Mouse (Mus musculus): ENCODE data around the gene Ppp1ca. TPM values are rescaled to one million over a fixed set of nuclear protein-coding genes. Genes with fewer than 3 reads are reported as not detected.
A peak's percentile ranks its signal among the peaks of the same experiment; 100 is the strongest.

Gene Ppp1ca
- polyA plus RNA-seq, 1 experiment from 2014 or later: 799 TPM

DNA sequence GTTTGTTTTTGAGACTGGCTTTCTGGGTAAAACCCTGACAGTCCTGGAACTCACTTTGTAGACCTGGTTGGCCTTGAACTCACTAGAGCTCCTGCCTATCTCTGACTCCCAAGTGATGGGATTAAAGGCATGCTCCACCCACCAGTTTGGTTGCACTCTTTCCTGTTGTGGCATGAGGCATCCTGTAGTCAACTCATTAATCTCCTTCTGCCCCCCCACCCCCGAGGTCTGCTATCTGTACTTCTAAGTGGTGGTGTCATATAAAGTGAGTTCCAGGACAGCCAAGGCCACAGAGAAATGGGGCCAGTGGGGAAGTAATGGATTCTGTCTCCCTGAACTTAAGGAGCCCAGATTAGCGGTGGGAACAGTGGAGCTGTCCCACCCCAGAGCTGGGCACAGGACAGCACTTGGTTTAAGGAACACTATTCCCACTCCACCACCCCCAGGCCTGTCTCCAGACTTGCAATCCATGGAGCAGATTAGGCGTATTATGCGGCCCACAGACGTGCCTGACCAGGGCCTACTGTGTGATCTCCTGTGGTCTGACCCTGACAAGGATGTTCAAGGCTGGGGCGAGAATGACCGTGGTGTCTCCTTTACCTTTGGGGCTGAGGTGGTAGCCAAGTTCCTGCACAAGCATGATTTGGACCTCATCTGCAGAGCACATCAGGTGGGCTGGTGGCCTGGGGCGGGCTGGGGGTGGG is 2.3 kb downstream of the Ppp1ca start:
- no peaks in the 10 kb centered on the region for H3K9me3 ChIP-seq (ENCODE audit: control insufficient read depth, low read length)
- no peaks in the 10 kb centered on the region for H3K27me3 ChIP-seq (replicated peaks; ENCODE audit: control insufficient read depth, insufficient read depth, low read length)
- ATAC-seq: no peak
- no peak overlapping the region for H3K27ac ChIP-seq (ENCODE audit: low read length)
- peaks cover 22% of the 10 kb centered on the region; the same call in 1 of the 2 replicates for H3K36me3 ChIP-seq (ENCODE audit: control insufficient read depth, insufficient read depth, low read length)
- WGBS: 79% methylated on average over 8 of the region's 8 CpGs
- H3K9ac ChIP-seq (ENCODE audit: low read depth, low read length): no peak overlapping the region
- H3K4me2 ChIP-seq (ENCODE audit: low read depth, low read length): no peak overlapping the region
- no peak overlapping the region for H3K4me3 ChIP-seq (ENCODE audit: low read length)
- H3K4me1 ChIP-seq (ENCODE audit: control insufficient read depth, insufficient read depth, low read length): peaks cover 47% of the 10 kb centered on the region

DNA sequence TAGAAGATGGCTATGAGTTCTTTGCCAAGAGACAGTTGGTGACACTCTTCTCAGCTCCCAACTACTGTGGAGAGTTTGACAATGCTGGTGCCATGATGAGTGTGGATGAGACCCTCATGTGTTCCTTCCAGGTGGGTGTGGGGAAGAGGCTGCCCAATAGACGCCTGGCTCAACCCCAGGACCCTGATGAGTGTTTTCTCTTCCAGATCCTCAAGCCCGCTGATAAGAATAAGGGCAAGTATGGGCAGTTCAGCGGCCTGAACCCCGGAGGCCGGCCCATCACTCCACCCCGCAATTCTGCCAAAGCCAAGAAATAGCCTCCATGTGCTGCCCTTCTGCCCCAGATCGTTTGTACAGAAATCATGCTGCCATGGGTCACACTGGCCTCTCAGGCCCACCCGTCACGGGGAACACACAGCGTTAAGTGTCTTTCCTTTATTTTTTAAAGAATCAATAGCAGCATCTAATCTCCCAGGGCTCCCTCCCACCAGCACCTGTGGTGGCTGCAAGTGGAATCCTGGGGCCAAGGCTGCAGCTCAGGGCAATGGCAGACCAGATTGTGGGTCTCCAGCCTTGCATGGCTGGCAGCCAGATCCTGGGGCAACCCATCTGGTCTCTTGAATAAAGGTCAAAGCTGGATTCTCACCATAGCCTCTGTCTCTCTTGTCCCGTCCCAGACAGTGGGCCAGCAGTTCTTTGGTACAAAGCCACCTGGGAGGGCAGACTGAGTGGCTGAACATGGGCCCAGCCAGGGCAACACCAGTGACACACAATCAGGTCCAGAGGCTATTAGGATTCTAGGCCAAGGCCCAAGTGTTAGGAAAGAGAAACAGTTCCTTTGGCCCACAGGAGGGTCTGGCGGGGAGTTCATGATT is 3.1 kb downstream of the Ppp1ca start:
- H3K27ac ChIP-seq (ENCODE audit: low read length): no peak overlapping the region
- H3K9me3 ChIP-seq (ENCODE audit: control insufficient read depth, low read length): no peaks in the 10 kb centered on the region
- H3K9ac ChIP-seq (ENCODE audit: low read depth, low read length): no peak overlapping the region
- WGBS: 74% methylated on average over 12 of the region's 12 CpGs
- peaks cover 23% of the 10 kb centered on the region; the same call in 1 of the 2 replicates for H3K36me3 ChIP-seq (ENCODE audit: control insufficient read depth, insufficient read depth, low read length)
- no peaks in the 10 kb centered on the region for H3K27me3 ChIP-seq (replicated peaks; ENCODE audit: control insufficient read depth, insufficient read depth, low read length)
- H3K4me1 ChIP-seq (ENCODE audit: control insufficient read depth, insufficient read depth, low read length): peaks cover 47% of the 10 kb centered on the region
- no peak for ATAC-seq
- H3K4me2 ChIP-seq (ENCODE audit: low read depth, low read length): no peak overlapping the region
- no peak overlapping the region for H3K4me3 ChIP-seq (ENCODE audit: low read length)

DNA sequence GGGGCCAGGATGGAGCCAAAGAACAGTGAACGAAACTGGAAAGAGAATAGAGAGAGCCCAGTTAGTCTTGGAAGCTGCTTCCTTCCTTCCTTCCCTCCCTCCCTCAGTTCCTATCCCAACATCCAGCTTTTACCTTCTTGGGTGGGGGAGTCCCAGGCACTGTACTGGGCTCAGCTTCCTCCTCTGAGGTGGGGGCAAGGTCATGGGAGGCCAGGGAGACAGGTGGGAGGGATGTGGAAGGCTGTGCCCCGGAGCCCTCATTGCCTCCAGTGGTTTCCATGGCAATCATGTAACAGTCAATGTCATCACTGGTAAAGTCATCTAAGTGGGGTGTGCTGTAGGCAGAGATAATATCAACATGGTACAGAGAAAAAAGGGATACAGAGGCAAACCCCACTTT is 4.2 kb downstream of the Ppp1ca start:
- ATAC-seq: no peak
- WGBS: 53% methylated on average over 2 of the region's 2 CpGs
- H3K4me1 ChIP-seq (ENCODE audit: control insufficient read depth, insufficient read depth, low read length): peaks cover 52% of the 10 kb centered on the region

DNA sequence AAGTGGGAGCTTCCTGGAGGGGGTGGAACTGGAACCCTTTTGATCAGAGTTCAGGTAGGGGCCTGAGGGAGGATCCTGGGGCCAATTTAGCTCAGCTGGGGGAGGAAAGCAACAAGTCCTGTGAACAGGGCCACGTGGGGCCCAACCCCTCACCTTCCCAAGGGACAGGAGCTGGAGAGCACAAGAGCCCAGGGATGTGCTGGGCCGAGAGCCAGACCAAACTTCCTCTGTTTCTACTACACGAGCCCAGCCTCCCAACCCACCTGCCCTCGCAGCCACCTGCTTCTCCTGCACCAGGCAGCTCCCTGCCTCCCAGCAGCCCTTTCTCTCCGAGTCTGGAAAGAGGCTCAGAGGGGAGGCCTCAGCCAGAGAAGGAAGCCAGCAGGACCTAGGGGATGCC is 4.7 kb downstream of the Ppp1ca start:
- no peak overlapping the region for H3K4me2 ChIP-seq (ENCODE audit: low read depth, low read length)
- WGBS: 17% methylated on average over 5 of the region's 5 CpGs
- no peaks in the 10 kb centered on the region for H3K27me3 ChIP-seq (replicated peaks; ENCODE audit: control insufficient read depth, insufficient read depth, low read length)
- peaks cover 47% of the 10 kb centered on the region for H3K4me1 ChIP-seq (ENCODE audit: control insufficient read depth, insufficient read depth, low read length)
- peak overlapping the region; percentile 38 for H3K27ac ChIP-seq (ENCODE audit: low read length)
- H3K9me3 ChIP-seq (ENCODE audit: control insufficient read depth, low read length): no peaks in the 10 kb centered on the region
- 0 out of 2 replicates have a peak overlapping the region, but pooled peaks have one; percentile 0 for H3K9ac ChIP-seq (ENCODE audit: low read depth, low read length)
- peaks cover 23% of the 10 kb centered on the region; the same call in 1 of the 2 replicates for H3K36me3 ChIP-seq (ENCODE audit: control insufficient read depth, insufficient read depth, low read length)
- no peak overlapping the region for H3K4me3 ChIP-seq (ENCODE audit: low read length)
- peak; percentile 3 for ATAC-seq

More for the DNA sequence above, 4.2 kb downstream of the Ppp1ca start:
- Histone ChIP-seq H3K36me3 (ENCODE audit: control insufficient read depth, insufficient read depth, low read length) (peaks cover 23% of the 10 kb centered on the region; the same call in 1 of the 2 replicates), H3K9ac (ENCODE audit: low read depth, low read length) (no peak overlapping the region), H3K27ac (ENCODE audit: low read length) (peak overlapping the region; percentile 45; the same call in 1 of the 2 replicates), H3K9me3 (ENCODE audit: control insufficient read depth, low read length) (no peaks in the 10 kb centered on the region), H3K27me3 (replicated peaks; ENCODE audit: control insufficient read depth, insufficient read depth, low read length) (no peaks in the 10 kb centered on the region), H3K4me2 (ENCODE audit: low read depth, low read length) (no peak overlapping the region), H3K4me3 (ENCODE audit: low read length) (no peak overlapping the region)

DNA sequence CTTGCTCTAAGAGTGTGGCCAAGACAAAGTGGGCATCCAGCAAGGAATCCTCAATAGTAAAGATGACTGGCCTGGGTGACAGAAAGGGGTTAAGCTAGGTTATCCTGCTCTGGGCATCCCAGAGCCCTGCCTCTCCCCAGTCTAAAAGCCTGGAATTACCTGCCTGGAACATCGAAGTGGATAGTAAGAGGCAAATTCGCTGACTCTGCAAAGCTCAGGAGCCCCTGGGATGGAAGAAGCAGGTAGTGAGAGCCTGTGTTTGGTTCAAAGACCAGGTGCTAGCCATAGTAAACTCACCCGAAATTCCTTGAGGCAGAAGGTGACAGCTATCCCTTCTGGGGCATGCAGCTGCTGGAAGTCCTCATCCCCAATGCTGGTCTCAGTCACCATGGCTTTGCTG is 5.3 kb downstream of the Ppp1ca start:
- H3K27me3 ChIP-seq (replicated peaks; ENCODE audit: control insufficient read depth, insufficient read depth, low read length): no peaks in the 10 kb centered on the region
- peaks cover 23% of the 10 kb centered on the region; the same call in 1 of the 2 replicates for H3K36me3 ChIP-seq (ENCODE audit: control insufficient read depth, insufficient read depth, low read length)
- peak overlapping the region; percentile 38; the same call in 1 of the 2 replicates for H3K27ac ChIP-seq (ENCODE audit: low read length)
- ATAC-seq: no peak
- no peak overlapping the region for H3K4me2 ChIP-seq (ENCODE audit: low read depth, low read length)
- H3K4me3 ChIP-seq (ENCODE audit: low read length): no peak overlapping the region
- 66% methylated on average over 3 of the region's 3 CpGs for WGBS
- H3K9ac ChIP-seq (ENCODE audit: low read depth, low read length): 0 out of 2 replicates have a peak overlapping the region, but pooled peaks have one; percentile 0
- no peaks in the 10 kb centered on the region for H3K9me3 ChIP-seq (ENCODE audit: control insufficient read depth, low read length)
- H3K4me1 ChIP-seq (ENCODE audit: control insufficient read depth, insufficient read depth, low read length): peaks cover 46% of the 10 kb centered on the region

DNA sequence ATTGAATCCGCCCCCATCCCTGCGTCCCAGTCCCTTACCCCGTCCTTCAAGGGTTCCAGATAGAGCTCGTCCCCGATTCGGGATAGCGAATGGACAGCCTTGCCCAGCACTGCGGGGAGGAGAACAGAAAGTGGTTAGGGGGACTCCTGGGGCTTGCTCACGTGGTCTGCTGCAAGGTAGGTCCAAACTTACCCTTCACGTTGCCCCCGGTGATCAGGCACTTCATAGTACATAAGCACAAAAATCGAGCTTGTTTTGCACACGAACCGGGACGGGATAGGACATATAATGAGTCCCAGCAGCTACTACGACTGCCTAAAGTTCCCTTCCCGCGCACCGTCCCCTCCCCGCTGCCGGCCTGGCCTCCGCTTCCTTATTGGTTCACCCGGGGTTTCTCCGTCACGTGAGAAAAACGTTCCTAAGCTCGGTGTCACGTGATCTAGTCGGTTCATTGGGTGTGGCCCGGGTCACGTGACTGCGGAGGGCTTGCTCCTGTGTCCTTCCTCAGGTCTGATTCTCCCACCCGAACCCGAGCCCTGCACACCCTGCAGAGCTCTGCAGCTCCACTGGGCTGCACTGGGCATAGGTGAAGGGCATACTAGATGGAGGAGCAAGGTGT is 9.5 kb downstream of the Ppp1ca start, which contains the start of gene Rad9a:
Gene Rad9a (minus strand): TSS at position 372 of the 619 bp plus-strand sequence.
- Histone ChIP-seq H3K36me3 (ENCODE audit: control insufficient read depth, insufficient read depth, low read length) (0 out of 2 replicates have a peak, but pooled peaks cover 6% of the 10 kb centered on the region), H3K27ac (ENCODE audit: low read length) (peak within 1 kb of the TSS; percentile 74), H3K4me3 (ENCODE audit: low read length) (peak within 1 kb of the TSS; percentile 78), H3K9ac (ENCODE audit: low read depth, low read length) (peak within 1 kb of the TSS; percentile 85), H3K9me3 (ENCODE audit: control insufficient read depth, low read length) (no peaks in the 10 kb centered on the region), H3K27me3 (replicated peaks; ENCODE audit: control insufficient read depth, insufficient read depth, low read length) (no peaks in the 10 kb centered on the region), H3K4me2 (ENCODE audit: low read depth, low read length) (peak within 1 kb of the TSS; percentile 99), H3K4me1 (ENCODE audit: control insufficient read depth, insufficient read depth, low read length) (peaks cover 22% of the 10 kb centered on the region)
- peak; percentile 86 for ATAC-seq
- WGBS: under 1% methylated on average over 34 of the region's 34 CpGs

DNA sequence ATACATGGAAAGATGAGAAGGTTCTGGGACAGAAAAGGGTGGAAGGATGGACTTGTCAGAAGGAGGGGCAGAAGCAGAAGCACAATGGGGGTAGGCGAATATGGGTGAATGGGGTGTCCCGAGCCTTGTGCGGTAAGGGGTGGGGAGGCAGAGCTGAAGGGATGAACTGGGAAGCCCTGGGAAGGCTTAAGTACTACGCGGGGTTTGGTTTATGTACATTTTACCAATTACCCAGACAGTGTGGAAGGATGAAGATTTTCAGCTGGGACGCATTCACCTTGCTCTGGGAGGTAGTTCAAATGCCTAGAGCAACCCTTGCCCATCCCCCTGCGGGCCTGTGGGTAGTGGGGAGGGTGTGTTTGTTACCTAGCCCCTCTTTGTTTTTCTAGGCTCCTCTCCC is 10.3 kb downstream of the Ppp1ca start:
- 31% methylated on average over 7 of the region's 7 CpGs for WGBS
- peak overlapping the region; percentile 99 for H3K4me2 ChIP-seq (ENCODE audit: low read depth, low read length)
- no peaks in the 10 kb centered on the region for H3K9me3 ChIP-seq (ENCODE audit: control insufficient read depth, low read length)
- 0 out of 2 replicates have a peak, but pooled peaks cover 6% of the 10 kb centered on the region for H3K36me3 ChIP-seq (ENCODE audit: control insufficient read depth, insufficient read depth, low read length)
- H3K9ac ChIP-seq (ENCODE audit: low read depth, low read length): peak overlapping the region; percentile 85
- 0 out of 2 replicates have a peak, but pooled peaks have one; percentile 5 for ATAC-seq
- peak overlapping the region; percentile 78 for H3K4me3 ChIP-seq (ENCODE audit: low read length)
- no peaks in the 10 kb centered on the region for H3K27me3 ChIP-seq (replicated peaks; ENCODE audit: control insufficient read depth, insufficient read depth, low read length)
- H3K4me1 ChIP-seq (ENCODE audit: control insufficient read depth, insufficient read depth, low read length): peaks cover 15% of the 10 kb centered on the region
- H3K27ac ChIP-seq (ENCODE audit: low read length): no peak overlapping the region; the same call in 1 of the 2 replicates

DNA sequence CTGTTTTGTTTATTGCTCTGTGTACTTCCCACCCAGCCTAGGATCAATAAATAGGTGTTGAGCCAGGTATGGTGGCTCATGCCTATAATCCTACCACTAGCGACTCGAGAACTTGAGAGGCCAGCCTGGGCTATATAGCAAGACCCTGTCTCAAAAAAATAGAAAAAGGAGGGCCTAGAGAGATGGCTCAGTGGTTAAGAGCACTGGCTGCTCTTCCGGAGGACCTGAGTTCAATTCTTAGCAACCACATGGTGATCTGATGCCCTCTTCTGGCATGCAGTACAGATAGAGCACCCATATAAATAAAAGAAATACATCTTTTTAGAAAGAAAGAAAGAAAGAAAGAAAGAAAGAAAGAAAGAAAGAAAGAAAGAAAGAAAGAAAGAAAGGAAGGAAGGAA is 11.3 kb downstream of the Ppp1ca start:
- no peak overlapping the region for H3K27ac ChIP-seq (ENCODE audit: low read length)
- no peak overlapping the region for H3K4me2 ChIP-seq (ENCODE audit: low read depth, low read length)
- no peak overlapping the region for H3K9ac ChIP-seq (ENCODE audit: low read depth, low read length)
- H3K36me3 ChIP-seq (ENCODE audit: control insufficient read depth, insufficient read depth, low read length): 0 out of 2 replicates have a peak, but pooled peaks cover 2% of the 10 kb centered on the region
- ATAC-seq: no peak
- H3K27me3 ChIP-seq (replicated peaks; ENCODE audit: control insufficient read depth, insufficient read depth, low read length): no peaks in the 10 kb centered on the region
- H3K4me3 ChIP-seq (ENCODE audit: low read length): no peak overlapping the region
- no peaks in the 10 kb centered on the region for H3K9me3 ChIP-seq (ENCODE audit: control insufficient read depth, low read length)
- H3K4me1 ChIP-seq (ENCODE audit: control insufficient read depth, insufficient read depth, low read length): peaks cover 12% of the 10 kb centered on the region
- WGBS: 60% methylated on average over 3 of the region's 3 CpGs
